Mouse (Mus musculus) cerebellum, postnatal 25 days (tissue): ENCODE measurements around the gene Olfr1555-ps1.
"Not testable (repeated sequence)": the region's sequence is repeated elsewhere in the genome, so short reads cannot be mapped to it uniquely, and the experiment has no call there.

Experiments used
- DNase-seq, 2 experiments: peaks; one replicate each; pipeline ENCODE4 v3.0.0; 2021; ENCODE audit warnings: mixed read lengths in 2 of 2

Olfr1555-ps1 gene

DNA sequence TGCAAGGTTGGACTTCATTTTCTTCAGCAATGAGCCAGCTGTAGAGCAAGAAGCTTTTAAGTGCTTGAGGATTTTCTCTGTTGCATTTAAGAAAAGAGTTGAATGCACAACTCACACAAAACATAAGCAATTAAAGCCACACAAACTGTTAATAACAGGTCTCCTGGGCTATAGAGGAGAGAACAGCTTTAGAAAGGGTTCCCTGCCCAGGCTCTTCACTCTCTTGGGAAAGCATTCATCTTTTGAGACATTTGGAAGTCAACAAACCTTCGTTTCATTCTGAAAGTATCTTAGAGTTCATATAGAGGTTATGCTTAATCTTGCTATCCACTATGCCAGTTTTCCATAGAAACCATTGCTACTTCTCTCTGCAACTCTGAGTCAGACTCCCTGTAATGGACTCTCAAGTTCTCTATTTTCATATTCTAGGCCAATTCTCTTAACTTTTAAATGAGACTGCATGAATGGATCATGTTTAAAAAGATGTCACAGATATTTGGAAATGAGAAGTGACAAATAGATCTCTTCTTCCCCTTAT is at the start of gene Olfr1555-ps1:
Olfr1555-ps1 (minus strand) TSS at position 51 of the 538 bp plus-strand sequence.
- DNase-seq, result not testable (repeated sequence)

- no peak for DNase-seq
Observed at GRCm38 (mm10) chr19:12200334-12200733, 30.4 kb upstream of the Olfr1555-ps1 start, which contains the start of gene Olfr1431. Gene Olfr1431, plus strand, starts transcription at chr19:12200634.

DNA sequence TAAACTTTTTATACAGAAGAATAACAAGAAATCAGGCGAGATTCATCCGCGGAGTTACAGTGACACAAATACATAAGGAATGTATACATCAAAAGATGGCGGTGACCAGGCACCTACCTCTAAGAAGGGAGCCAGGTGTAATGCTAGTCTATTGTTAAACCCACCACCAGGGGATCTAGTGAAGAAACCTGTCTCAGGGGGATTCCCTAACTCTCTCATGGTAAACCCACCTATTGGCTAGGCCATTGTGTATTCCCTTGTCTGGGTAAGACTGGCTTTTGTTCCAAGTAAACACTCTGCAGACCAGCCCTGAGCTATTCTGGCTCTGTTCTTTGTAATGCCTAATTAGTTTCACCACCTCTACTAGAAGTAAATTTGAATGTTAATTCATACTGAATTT is 29.2 kb upstream of the Olfr1555-ps1 start:
- DNase-seq, result not testable (repeated sequence)

DNA sequence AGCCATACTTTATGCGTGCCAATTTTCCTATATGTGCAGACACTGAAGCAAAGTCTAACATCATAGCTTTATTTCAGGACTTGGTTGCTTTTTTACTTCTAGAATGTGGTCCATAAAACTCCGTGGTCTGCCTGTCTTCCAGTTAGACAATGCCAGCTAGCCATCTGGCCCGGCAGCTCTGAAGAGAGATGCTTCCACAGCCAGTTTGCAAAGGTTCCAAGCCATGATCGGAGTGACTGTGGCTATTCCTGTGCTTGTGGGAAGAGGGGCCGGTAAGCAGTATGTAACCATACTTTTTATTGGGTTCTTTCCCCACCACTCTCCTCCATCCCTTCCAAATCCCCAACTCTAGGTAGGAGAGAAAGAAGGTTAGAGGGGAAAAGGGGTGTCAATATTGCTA is 5.5 kb upstream of the Olfr1555-ps1 start:
- peak; percentile 4 to 16 for DNase-seq

DNA sequence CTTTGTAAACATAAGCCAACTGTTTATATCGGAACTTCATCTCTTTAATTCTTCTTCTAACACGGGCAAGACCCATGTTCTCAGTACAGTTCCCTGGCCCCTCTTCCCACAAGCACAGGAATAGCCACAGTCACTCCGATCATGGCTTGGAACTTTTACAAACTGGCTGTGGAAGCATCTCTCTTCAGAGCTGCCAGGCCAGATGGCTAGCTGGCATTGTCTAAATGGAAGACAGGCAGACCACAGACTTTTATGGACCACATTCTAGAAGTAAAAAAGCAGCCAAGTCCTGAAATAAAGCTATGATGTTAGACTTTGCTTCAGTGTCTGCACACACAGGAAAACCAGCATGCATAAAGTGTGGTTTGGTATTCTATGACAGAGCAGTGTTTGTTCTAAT is 24.5 kb downstream of the Olfr1555-ps1 start:
- peak; percentile 11 to 32 for DNase-seq

DNA sequence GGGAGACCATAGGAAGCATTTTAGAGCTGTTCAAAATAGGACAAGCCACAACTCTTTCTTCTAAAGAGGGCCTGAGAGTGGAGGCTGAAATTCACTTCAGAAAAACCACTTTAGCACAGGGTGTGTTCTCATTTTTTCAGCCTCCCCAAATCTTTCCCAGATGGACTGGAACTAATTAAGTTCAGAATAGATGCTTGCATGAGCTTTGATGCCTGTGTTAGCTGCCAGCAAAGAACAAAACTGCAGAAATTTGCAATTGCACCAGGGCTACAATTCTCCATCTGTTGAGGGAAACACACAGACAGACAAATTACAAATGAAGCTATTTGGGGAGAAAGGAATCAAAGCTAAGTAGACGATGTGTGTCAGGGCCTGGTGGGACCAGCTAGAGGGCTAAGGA is 26.6 kb downstream of the Olfr1555-ps1 start:
- no peak for DNase-seq

DNA sequence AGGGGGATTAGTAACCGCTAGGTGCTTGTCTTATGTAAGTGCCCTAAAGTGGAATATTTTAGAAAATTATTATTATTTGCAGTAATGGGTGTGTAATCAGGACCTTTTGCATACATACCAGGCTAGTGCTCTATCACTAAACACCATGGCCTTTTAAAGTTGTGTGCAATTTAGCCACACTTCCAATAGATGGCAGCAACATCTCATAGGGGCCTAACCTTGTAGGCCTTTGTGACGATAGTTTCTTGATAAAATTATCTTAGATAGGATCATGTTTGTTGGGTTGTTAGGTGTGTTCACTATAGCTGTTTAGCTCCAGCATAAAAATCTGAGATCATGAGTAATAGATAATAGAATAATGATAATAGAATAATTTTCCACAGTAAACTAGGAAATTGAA is 35.6 kb downstream of the Olfr1555-ps1 start:
- DNase-seq, result peak in 1 of 2 experiments; percentile 13

DNA sequence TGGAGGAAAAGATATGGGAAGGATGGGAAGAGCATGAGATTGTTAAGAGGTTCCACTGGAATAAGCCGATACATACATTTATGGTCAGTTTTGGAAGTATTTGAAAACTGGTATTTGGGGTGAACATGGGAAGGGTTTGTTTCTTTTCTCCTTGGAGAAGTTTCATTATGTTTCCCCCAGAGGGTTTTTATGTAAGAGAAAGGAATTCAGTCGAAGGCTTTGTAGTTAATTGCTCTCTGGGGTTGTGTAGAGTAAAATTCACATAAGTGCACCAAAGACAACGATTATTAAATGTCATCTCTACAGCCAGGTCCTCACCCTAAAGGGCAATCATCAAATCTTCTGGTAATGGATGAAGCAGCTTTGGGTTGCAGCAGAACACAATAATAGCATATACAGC is 46.8 kb downstream of the Olfr1555-ps1 start, which contains the start of gene Olfr76:
Olfr76 (minus strand) TSS at position 101 of the 400 bp plus-strand sequence.
- DNase-seq, result no peak

- no peak for DNase-seq
Observed at GRCm38 (mm10) chr19:12116464-12116863, 53.4 kb downstream of the Olfr1555-ps1 start.

DNA sequence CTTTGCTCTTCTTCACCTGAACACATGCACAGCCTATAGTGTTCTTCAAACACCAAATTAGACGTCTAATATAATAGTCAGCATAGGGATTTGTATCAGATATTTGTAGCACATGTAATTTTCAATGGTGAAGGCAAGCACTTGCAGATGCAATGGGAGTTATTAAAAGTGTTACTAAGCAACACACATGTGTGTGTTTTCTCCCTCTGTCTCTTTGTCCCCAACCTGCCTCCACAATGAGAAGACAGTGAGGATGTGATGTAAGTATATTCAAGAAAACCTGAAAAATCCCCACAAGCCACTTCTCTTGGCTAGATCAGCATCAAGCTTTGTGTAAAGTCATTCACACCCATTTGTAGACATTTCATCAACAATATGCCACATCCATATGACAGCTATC is 54.1 kb downstream of the Olfr1555-ps1 start, which contains the start of gene Olfr1428:
Olfr1428 (minus strand) TSS at position 101 of the 400 bp plus-strand sequence.
- DNase-seq, result no peak
